Mouse (Mus musculus) hindbrain, embryonic 12.5 days (tissue): ENCODE data around the gene Olfr635. TPM values are rescaled to one million over a fixed set of nuclear protein-coding genes. Genes with fewer than 3 reads are reported as not detected.
"Not testable (repeated sequence)": the region's sequence is repeated elsewhere in the genome, so short reads cannot be mapped to it uniquely, and the experiment has no call there.

ENCODE experiments used
- ATAC-seq: fragments of 200-750 bp; cut with Nextera tagmentation; 2 replicates; pipeline ENCODE4 v1.8.0; 2017; ENCODE audit warnings: moderate TSS enrichment; ENCODE audit not compliant: low FRiP score
- H3K27ac ChIP-seq: fragments of 300-500 bp; sonication (generic); 2 replicates; pipeline ENCODE4 v1.5.1; 2016; ENCODE audit warnings: mild to moderate bottlenecking
- H3K27me3 ChIP-seq: fragments of 300-500 bp; sonication (generic); 2 replicates; pipeline ENCODE4 v1.6.1; 2016; ENCODE audit warnings: mild to moderate bottlenecking
- H3K36me3 ChIP-seq: fragments of 300-500 bp; sonication (generic); 2 replicates; pipeline ENCODE4 v1.6.1; 2016; ENCODE audit warnings: mild to moderate bottlenecking
- H3K4me1 ChIP-seq: fragments of 300-500 bp; sonication (generic); 2 replicates; pipeline ENCODE4 v1.6.1; 2016
- H3K4me2 ChIP-seq: fragments of 300-500 bp; sonication (generic); replicated peaks from 2 replicates; pipeline ENCODE4 v1.6.1; 2016; ENCODE audit warnings: mild to moderate bottlenecking
- H3K4me3 ChIP-seq: fragments of 300-500 bp; sonication (generic); 2 replicates; pipeline ENCODE4 v1.5.1; 2016; ENCODE audit warnings: mild to moderate bottlenecking
- H3K9ac ChIP-seq: fragments of 300-500 bp; sonication (generic); 2 replicates; pipeline ENCODE4 v1.6.1; 2016; ENCODE audit warnings: mild to moderate bottlenecking, moderate library complexity
- H3K9me3 ChIP-seq: fragments of 300-500 bp; sonication (generic); replicated peaks from 2 replicates; pipeline ENCODE4 v1.6.1; 2016; ENCODE audit warnings: mild to moderate bottlenecking
- WGBS: fragments of 180-500 bp; shearing (Covaris S2); methylation state at CpG from one replicate; pipeline ENCODE4 v1.1.7; 2016; 5-methylcytosine and 5-hydroxymethylcytosine counted together
- polyA plus RNA-seq: library from polyadenylated mRNA; unstranded; fragments of >200 nt; fragmentation: Nextera tagmentation; extraction: Ambion mirVana; gene quantifications from 2 replicates; pipeline ENCODE4 v1.2.1, GENCODE M21; 2016

Gene Olfr635
- polyA plus RNA-seq = not detected in 2 replicates

GRCm38 (mm10) chr7:103970852-103971251 lies at the start of gene Olfr635:
TSS of gene Olfr635 (plus strand) at chr7:103971152.
- no peak within 1 kb of the TSS for H3K4me2 ChIP-seq
- 76% methylated on average over 1 of the region's 1 CpGs for WGBS
- H3K9ac ChIP-seq = no peak within 1 kb of the TSS

GRCm38 (mm10) chr7:103928525-103928924 lies 42.4 kb upstream of the Olfr635 start, which contains the start of gene Olfr631:
TSS of gene Olfr631 (plus strand) at chr7:103928825.
- no peak for ATAC-seq
- Histone ChIP-seq H3K4me3 (no peak within 1 kb of the TSS), H3K4me1 (no peaks in the 10 kb centered on the region), H3K27ac (no peak within 1 kb of the TSS), H3K27me3 (no peaks in the 10 kb centered on the region), H3K36me3 (no peaks in the 10 kb centered on the region), H3K9ac (no peak within 1 kb of the TSS), H3K9me3 (no peaks in the 10 kb centered on the region), H3K4me2 (no peak within 1 kb of the TSS)

More at GRCm38 (mm10) chr7:103970852-103971251, at the start of gene Olfr635:
- Histone ChIP-seq H3K36me3 (no peaks in the 10 kb centered on the region), H3K27me3 (no peaks in the 10 kb centered on the region), H3K4me1 (no peaks in the 10 kb centered on the region), H3K27ac (no peak within 1 kb of the TSS), H3K9me3 (no peaks in the 10 kb centered on the region), H3K4me3 (no peak within 1 kb of the TSS)
- ATAC-seq = no peak

GRCm38 (mm10) chr7:103934264-103934663 lies 36.7 kb upstream of the Olfr635 start, which contains the start of gene Olfr632:
TSS of gene Olfr632 (plus strand) at chr7:103934347.
- Histone ChIP-seq H3K27ac (no peak within 1 kb of the TSS), H3K9me3 (no peaks in the 10 kb centered on the region), H3K4me1 (no peaks in the 10 kb centered on the region), H3K27me3 (no peaks in the 10 kb centered on the region), H3K36me3 (no peaks in the 10 kb centered on the region), H3K9ac (no peak within 1 kb of the TSS), H3K4me3 (no peak within 1 kb of the TSS), H3K4me2 (no peak within 1 kb of the TSS)
- ATAC-seq = no peak
- 82% methylated on average over 2 of the region's 2 CpGs for WGBS

- ATAC-seq = no peak
- Histone ChIP-seq H3K4me1 (no peaks in the 10 kb centered on the region), H3K27ac (no peak overlapping the region), H3K4me2 (no peak overlapping the region), H3K9ac (no peak overlapping the region), H3K9me3 (no peaks in the 10 kb centered on the region), H3K4me3 (no peak overlapping the region), H3K36me3 (no peaks in the 10 kb centered on the region), H3K27me3 (no peaks in the 10 kb centered on the region)
- WGBS = 32% methylated on average over 2 of the region's 2 CpGs
Measured at GRCm38 (mm10) chr7:103942730-103943129, 28.2 kb upstream of the Olfr635 start.

- Histone ChIP-seq H3K9me3 (no peaks in the 10 kb centered on the region), H3K27me3 (no peaks in the 10 kb centered on the region), H3K4me2 (no peak within 1 kb of the TSS), H3K36me3 (no peaks in the 10 kb centered on the region), H3K9ac (no peak within 1 kb of the TSS), H3K4me1 (no peaks in the 10 kb centered on the region), H3K4me3 (no peak within 1 kb of the TSS), H3K27ac (no peak within 1 kb of the TSS)
- ATAC-seq = no peak
Measured at GRCm38 (mm10) chr7:103944137-103944536, 26.8 kb upstream of the Olfr635 start, which contains the start of gene Olfr633. TSS of gene Olfr633 (plus strand) at chr7:103944437.

GRCm38 (mm10) chr7:103966873-103967272 lies 4.1 kb upstream of the Olfr635 start:
- not testable (repeated sequence) for H3K27ac ChIP-seq, H3K4me3 ChIP-seq, H3K9ac ChIP-seq, ATAC-seq, H3K36me3 ChIP-seq, H3K9me3 ChIP-seq, H3K4me1 ChIP-seq, H3K27me3 ChIP-seq, H3K4me2 ChIP-seq
- 96% methylated on average over 22 of the region's 22 CpGs for WGBS

GRCm38 (mm10) chr7:103971782-103972181 lies 830 bp downstream of the Olfr635 start:
- WGBS = 60% methylated on average over 1 of the region's 1 CpGs
- no peak overlapping the region for H3K9ac ChIP-seq
- no peaks in the 10 kb centered on the region for H3K4me1 ChIP-seq
- no peaks in the 10 kb centered on the region for H3K9me3 ChIP-seq
- no peak overlapping the region for H3K4me3 ChIP-seq
- ATAC-seq = no peak
- H3K27ac ChIP-seq = no peak overlapping the region
- no peaks in the 10 kb centered on the region for H3K27me3 ChIP-seq
- H3K36me3 ChIP-seq = no peaks in the 10 kb centered on the region
- no peak overlapping the region for H3K4me2 ChIP-seq

- ATAC-seq = no peak
- H3K9ac ChIP-seq = no peak within 1 kb of the TSS
- no peak within 1 kb of the TSS for H3K27ac ChIP-seq
- H3K4me2 ChIP-seq = no peak within 1 kb of the TSS
- no peak within 1 kb of the TSS for H3K4me3 ChIP-seq
- H3K36me3 ChIP-seq = no peaks in the 10 kb centered on the region
- no peaks in the 10 kb centered on the region for H3K9me3 ChIP-seq
- H3K4me1 ChIP-seq = no peaks in the 10 kb centered on the region
- H3K27me3 ChIP-seq = no peaks in the 10 kb centered on the region
Measured at GRCm38 (mm10) chr7:103998446-103998845, 27.5 kb downstream of the Olfr635 start, which contains the start of gene Olfr638. TSS of gene Olfr638 (plus strand) at chr7:103998746.

- no peak for ATAC-seq
- no peaks in the 10 kb centered on the region for H3K9me3 ChIP-seq
Measured at GRCm38 (mm10) chr7:103999124-103999523, 28.2 kb downstream of the Olfr635 start.

GRCm38 (mm10) chr7:104017203-104017602 lies 46.3 kb downstream of the Olfr635 start, which contains the start of gene Olfr639:
TSS of gene Olfr639 (minus strand) at chr7:104017303.
- ATAC-seq = no peak
- H3K4me1 ChIP-seq = no peaks in the 10 kb centered on the region
- no peak within 1 kb of the TSS for H3K4me3 ChIP-seq
- no peak within 1 kb of the TSS for H3K4me2 ChIP-seq
- no peaks in the 10 kb centered on the region for H3K27me3 ChIP-seq
- no peaks in the 10 kb centered on the region for H3K36me3 ChIP-seq
- H3K27ac ChIP-seq = no peak within 1 kb of the TSS
- H3K9me3 ChIP-seq = no peaks in the 10 kb centered on the region
- no peak within 1 kb of the TSS for H3K9ac ChIP-seq

More at GRCm38 (mm10) chr7:103999124-103999523, 28.2 kb downstream of the Olfr635 start:
- H3K36me3 ChIP-seq = no peaks in the 10 kb centered on the region
- H3K9ac ChIP-seq = no peak overlapping the region
- H3K4me2 ChIP-seq = no peak overlapping the region
- no peaks in the 10 kb centered on the region for H3K4me1 ChIP-seq
- no peak overlapping the region for H3K27ac ChIP-seq
- no peak overlapping the region for H3K4me3 ChIP-seq
- H3K27me3 ChIP-seq = no peaks in the 10 kb centered on the region

- 86% methylated on average over 1 of the region's 1 CpGs for WGBS
- ATAC-seq = no peak
Measured at GRCm38 (mm10) chr7:104018953-104019352, 48.0 kb downstream of the Olfr635 start.

GRCm38 (mm10) chr7:104021651-104022050 lies 50.7 kb downstream of the Olfr635 start:
- H3K4me2 ChIP-seq = no peak overlapping the region

More at GRCm38 (mm10) chr7:104018953-104019352, 48.0 kb downstream of the Olfr635 start:
- no peaks in the 10 kb centered on the region for H3K4me1 ChIP-seq
- no peak overlapping the region for H3K9ac ChIP-seq
- no peaks in the 10 kb centered on the region for H3K27me3 ChIP-seq
- H3K9me3 ChIP-seq = no peaks in the 10 kb centered on the region
- H3K27ac ChIP-seq = no peak overlapping the region
- no peaks in the 10 kb centered on the region for H3K36me3 ChIP-seq
- H3K4me3 ChIP-seq = no peak overlapping the region
- no peak overlapping the region for H3K4me2 ChIP-seq

GRCm38 (mm10) chr7:104025473-104025872 lies 54.5 kb downstream of the Olfr635 start, which contains the start of gene Olfr640:
TSS of gene Olfr640 (minus strand) at chr7:104025573.
- WGBS = 88% methylated on average over 6 of the region's 6 CpGs

More at GRCm38 (mm10) chr7:104021651-104022050, 50.7 kb downstream of the Olfr635 start:
- Histone ChIP-seq H3K27ac (no peak overlapping the region), H3K9me3 (no peaks in the 10 kb centered on the region), H3K36me3 (no peaks in the 10 kb centered on the region), H3K4me1 (no peaks in the 10 kb centered on the region), H3K27me3 (no peaks in the 10 kb centered on the region), H3K9ac (no peak overlapping the region), H3K4me3 (no peak overlapping the region)
- no peak for ATAC-seq
- WGBS = 97% methylated on average over 6 of the region's 6 CpGs

More at GRCm38 (mm10) chr7:104025473-104025872, 54.5 kb downstream of the Olfr635 start, which contains the start of gene Olfr640:
- Histone ChIP-seq H3K36me3 (no peaks in the 10 kb centered on the region), H3K4me1 (no peaks in the 10 kb centered on the region), H3K4me3 (no peak within 1 kb of the TSS), H3K27ac (no peak within 1 kb of the TSS), H3K9ac (no peak within 1 kb of the TSS), H3K9me3 (no peaks in the 10 kb centered on the region), H3K27me3 (no peaks in the 10 kb centered on the region), H3K4me2 (no peak within 1 kb of the TSS)
- ATAC-seq = no peak
